Mouse (Mus musculus) megakaryocyte, embryonic 14.5 days (primary cell): ENCODE measurements at regions not wholly inside any gene's neighbourhood (a gene's known extent, or its start where the extent isn't known, plus 50 kb on each side); places are given as distances from the start of the nearest gene placed in this dataset.

Experiments used
- FLI1 ChIP-seq: IDR thresholded peaks from 2 replicates; pipeline ENCODE4 v1.6.1; 2012; ENCODE audit warnings: low read length, inconsistent platforms, mixed read lengths
- GATA1 ChIP-seq: IDR thresholded peaks from 3 replicates; pipeline ENCODE4 v1.6.1; 2012; ENCODE audit warnings: mixed read lengths, low read length, inconsistent platforms, borderline replicate concordance

DNA sequence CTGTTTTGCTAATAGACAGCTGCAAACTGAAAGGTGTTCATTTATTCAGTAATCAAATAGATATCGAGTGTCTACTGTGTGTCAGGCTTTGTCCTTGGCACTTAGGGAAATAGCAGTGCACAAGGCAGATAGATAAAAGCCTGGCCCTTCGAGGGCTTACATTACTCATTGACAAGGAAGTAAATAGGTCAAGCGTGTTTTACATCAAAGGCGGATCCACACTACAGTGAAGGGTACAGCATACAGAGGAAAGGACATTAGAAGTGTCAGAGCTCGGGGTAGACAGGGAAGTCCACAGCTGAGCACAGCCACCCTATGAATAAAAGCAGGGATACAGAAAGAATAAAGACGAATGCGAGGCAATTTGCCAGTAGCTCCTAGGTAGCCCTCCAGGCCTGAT is 251.6 kb upstream of the Zfp703 start:
- TF ChIP-seq GATA1, result no peak
- TF ChIP-seq FLI1, result no peak
